Mouse (Mus musculus) E14TG2a.4 (cell line): ENCODE data around the gene Celf1.
"Not testable (repeated sequence)": the region's sequence is repeated elsewhere in the genome, so short reads cannot be mapped to it uniquely, and the experiment has no call there.

Source experiments
- CTCF ChIP-seq: conservative IDR thresholded peaks from 2 replicates; pipeline ENCODE4 v1.5.1; 2014; ENCODE audit warnings: low read length
- NANOG ChIP-seq: IDR thresholded peaks from 2 replicates; pipeline ENCODE4 v1.6.1; 2014; ENCODE audit warnings: borderline replicate concordance, low read length, mixed read lengths
- POU5F1 ChIP-seq: IDR thresholded peaks from 2 replicates; pipeline ENCODE4 v1.6.1; 2014; ENCODE audit warnings: low read length, borderline replicate concordance

DNA sequence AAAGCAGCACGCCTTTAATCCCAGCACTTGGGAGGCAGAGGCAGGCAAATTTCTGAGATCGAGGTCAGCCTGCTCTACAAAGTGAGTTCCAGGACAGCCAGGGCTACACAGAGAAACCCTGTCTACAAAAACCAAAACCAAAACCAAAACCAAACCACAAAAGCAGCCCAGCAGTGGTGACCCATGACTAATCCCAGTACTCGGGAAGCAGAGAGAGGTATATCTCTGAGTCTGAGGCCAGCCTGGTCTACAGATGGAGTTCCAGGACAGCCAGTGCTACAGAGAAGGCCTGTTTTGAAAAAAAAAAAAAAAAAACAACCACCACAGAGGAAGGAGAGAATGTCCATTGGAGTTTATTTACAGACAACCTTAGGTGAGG, 45.9 kb upstream of the Celf1 start:
- TF ChIP-seq CTCF, NANOG, POU5F1: not testable (repeated sequence)
